Mouse (Mus musculus) liver, embryonic 15.5 days (tissue): ENCODE measurements around the gene B3gat3. TPM values are rescaled to one million over a fixed set of nuclear protein-coding genes. Genes with fewer than 3 reads are reported as not detected.
"Not testable (repeated sequence)": the region's sequence is repeated elsewhere in the genome, so short reads cannot be mapped to it uniquely, and the experiment has no call there.

Source experiments
- ATAC-seq: fragments of 200-750 bp; cut with Nextera tagmentation; 2 replicates; pipeline ENCODE4 v1.8.0; 2017; ENCODE audit warnings: moderate number of reproducible peaks, mild to moderate bottlenecking, moderate library complexity; ENCODE audit not compliant: insufficient read depth
- H3K27ac ChIP-seq: fragments of 300-500 bp; sonication (generic); replicated peaks from 2 replicates; pipeline ENCODE4 v1.5.1; 2015; ENCODE audit warnings: mild to moderate bottlenecking, inconsistent platforms
- H3K27me3 ChIP-seq: fragments of 300-500 bp; sonication (generic); 2 replicates; pipeline ENCODE4 v1.6.1; 2015; ENCODE audit warnings: mild to moderate bottlenecking, inconsistent platforms
- H3K36me3 ChIP-seq: fragments of 300-500 bp; sonication (generic); replicated peaks from 2 replicates; pipeline ENCODE4 v1.6.1; 2015; ENCODE audit warnings: moderate library complexity, mild to moderate bottlenecking, inconsistent platforms
- H3K4me1 ChIP-seq: fragments of 300-500 bp; sonication (generic); replicated peaks from 2 replicates; pipeline ENCODE4 v1.6.1; 2015; ENCODE audit warnings: inconsistent platforms
- H3K4me2 ChIP-seq: fragments of 300-500 bp; sonication (generic); 2 replicates; pipeline ENCODE4 v1.6.1; 2015; ENCODE audit warnings: moderate library complexity, mild to moderate bottlenecking, inconsistent platforms
- H3K4me3 ChIP-seq: fragments of 300-500 bp; sonication (generic); replicated peaks from 2 replicates; pipeline ENCODE4 v1.5.1; 2015; ENCODE audit warnings: mild to moderate bottlenecking, inconsistent platforms
- H3K9ac ChIP-seq: fragments of 300-500 bp; sonication (generic); 2 replicates; pipeline ENCODE4 v1.6.1; 2015; ENCODE audit warnings: moderate library complexity, mild to moderate bottlenecking, inconsistent platforms
- H3K9me3 ChIP-seq: fragments of 300-500 bp; sonication (generic); replicated peaks from 2 replicates; pipeline ENCODE4 v1.6.1; 2016; ENCODE audit warnings: inconsistent platforms
- WGBS: fragments of 180-500 bp; shearing (Covaris S2); methylation state at CpG from one replicate; pipeline ENCODE4 v1.1.7; 2015; ENCODE audit warnings: mixed read lengths; ENCODE audit not compliant: insufficient replicate concordance; 5-methylcytosine and 5-hydroxymethylcytosine counted together
- microRNA-seq: library from miRNA; unstranded; fragments of <30 nt; microRNA quantifications from one replicate; pipeline ENCODE4, GENCODE M21; 2016
- polyA plus RNA-seq: library from polyadenylated mRNA; unstranded; fragments of >200 nt; fragmentation: Nextera tagmentation; extraction: Ambion mirVana; gene quantifications from 2 replicates; pipeline ENCODE4 v1.2.1, GENCODE M21; 2015

Gene B3gat3
- polyA plus RNA-seq, 1 experiment from 2014 or later: 20.6 TPM

- peaks cover 74% of the 10 kb centered on the region for H3K36me3 ChIP-seq
- 42% methylated on average over 5 of the region's 5 CpGs for WGBS
- peak overlapping the region; percentile 80 for H3K4me3 ChIP-seq
- ATAC-seq: no peak
- peak overlapping the region; percentile 74 for H3K4me2 ChIP-seq
- peak overlapping the region; percentile 70 for H3K9ac ChIP-seq
- H3K27me3 ChIP-seq: no peaks in the 10 kb centered on the region
- H3K27ac ChIP-seq: peak overlapping the region; percentile 86
- no peaks in the 10 kb centered on the region for H3K9me3 ChIP-seq
- peaks cover 41% of the 10 kb centered on the region for H3K4me1 ChIP-seq
Observed at GRCm38 (mm10) chr19:8966198-8966589, 46.0 kb downstream of the B3gat3 start.

GRCm38 (mm10) chr19:8966590-8967372, 46.6 kb downstream of the B3gat3 start, which contains the start of gene Eef1g:
TSS of gene Eef1g (plus strand) at chr19:8967041.
- peaks cover 74% of the 10 kb centered on the region for H3K36me3 ChIP-seq
- ATAC-seq: peak; percentile 99

GRCm38 (mm10) chr19:8967373-8967743, 47.2 kb downstream of the B3gat3 start:
- H3K36me3 ChIP-seq: peaks cover 74% of the 10 kb centered on the region
- peak overlapping the region; percentile 88 for H3K27ac ChIP-seq
- no peak for ATAC-seq

More at GRCm38 (mm10) chr19:8966590-8967372, 46.6 kb downstream of the B3gat3 start, which contains the start of gene Eef1g:
- Histone ChIP-seq H3K9ac (peak within 1 kb of the TSS; percentile 80), H3K27ac (peak within 1 kb of the TSS; percentile 88), H3K27me3 (no peaks in the 10 kb centered on the region), H3K4me3 (peak within 1 kb of the TSS; percentile 80), H3K4me1 (peaks cover 41% of the 10 kb centered on the region), H3K9me3 (no peaks in the 10 kb centered on the region), H3K4me2 (peak within 1 kb of the TSS; percentile 95)
- under 1% methylated on average over 52 of the region's 52 CpGs for WGBS

GRCm38 (mm10) chr19:8967893-8968292, 47.7 kb downstream of the B3gat3 start:
- WGBS: under 1% methylated on average over 9 of the region's 9 CpGs
- peak overlapping the region; percentile 95 for H3K4me2 ChIP-seq
- peak overlapping the region; percentile 88 for H3K27ac ChIP-seq
- ATAC-seq: no peak
- no peaks in the 10 kb centered on the region for H3K9me3 ChIP-seq
- H3K27me3 ChIP-seq: no peaks in the 10 kb centered on the region
- peak overlapping the region; percentile 80 for H3K9ac ChIP-seq
- H3K4me3 ChIP-seq: peak overlapping the region; percentile 80
- H3K36me3 ChIP-seq: peaks cover 74% of the 10 kb centered on the region
- peaks cover 41% of the 10 kb centered on the region for H3K4me1 ChIP-seq

More at GRCm38 (mm10) chr19:8967373-8967743, 47.2 kb downstream of the B3gat3 start:
- H3K9me3 ChIP-seq: no peaks in the 10 kb centered on the region
- peaks cover 41% of the 10 kb centered on the region for H3K4me1 ChIP-seq
- no peaks in the 10 kb centered on the region for H3K27me3 ChIP-seq
- peak overlapping the region; percentile 80 for H3K4me3 ChIP-seq
- H3K9ac ChIP-seq: peak overlapping the region; percentile 80
- 0% methylated on average over 8 of the region's 8 CpGs for WGBS
- H3K4me2 ChIP-seq: peak overlapping the region; percentile 95

GRCm38 (mm10) chr19:8972491-8972890, 52.3 kb downstream of the B3gat3 start:
- not testable (repeated sequence) for H3K9ac ChIP-seq, H3K27ac ChIP-seq, H3K9me3 ChIP-seq, H3K4me3 ChIP-seq, ATAC-seq, H3K4me2 ChIP-seq, H3K27me3 ChIP-seq
- peaks cover 89% of the 10 kb centered on the region for H3K36me3 ChIP-seq
- 76% methylated on average over 8 of the region's 8 CpGs for WGBS
- H3K4me1 ChIP-seq: peaks cover 20% of the 10 kb centered on the region

GRCm38 (mm10) chr19:8974638-8975037, 54.5 kb downstream of the B3gat3 start:
- no peaks in the 10 kb centered on the region for H3K9me3 ChIP-seq
- 79% methylated on average over 1 of the region's 1 CpGs for WGBS
- H3K9ac ChIP-seq: no peak overlapping the region
- no peak for ATAC-seq
- H3K4me3 ChIP-seq: no peak overlapping the region
- H3K4me1 ChIP-seq: 0 out of 2 replicates have a peak, but pooled peaks cover 8% of the 10 kb centered on the region
- H3K4me2 ChIP-seq: no peak overlapping the region
- H3K27ac ChIP-seq: no peak overlapping the region
- H3K27me3 ChIP-seq: no peaks in the 10 kb centered on the region
- peaks cover 99% of the 10 kb centered on the region for H3K36me3 ChIP-seq

GRCm38 (mm10) chr19:8975491-8975890, 55.3 kb downstream of the B3gat3 start:
- no peak overlapping the region for H3K9ac ChIP-seq
- H3K4me3 ChIP-seq: no peak overlapping the region
- H3K4me1 ChIP-seq: 0 out of 2 replicates have a peak, but pooled peaks cover 6% of the 10 kb centered on the region
- H3K27ac ChIP-seq: no peak overlapping the region
- peaks cover 99% of the 10 kb centered on the region for H3K36me3 ChIP-seq
- ATAC-seq: no peak
- no peaks in the 10 kb centered on the region for H3K9me3 ChIP-seq
- 87% methylated on average over 2 of the region's 2 CpGs for WGBS
- no peaks in the 10 kb centered on the region for H3K27me3 ChIP-seq
- H3K4me2 ChIP-seq: no peak overlapping the region

GRCm38 (mm10) chr19:8976535-8976934, 56.4 kb downstream of the B3gat3 start:
- no peaks in the 10 kb centered on the region for H3K9me3 ChIP-seq
- no peak overlapping the region for H3K4me2 ChIP-seq
- H3K9ac ChIP-seq: no peak overlapping the region
- WGBS: 71% methylated on average over 3 of the region's 3 CpGs
- H3K36me3 ChIP-seq: peaks cover 95% of the 10 kb centered on the region
- ATAC-seq: no peak; the same call in 1 of the 2 replicates
- no peak overlapping the region; the same call in 1 of the 2 replicates for H3K27ac ChIP-seq
- peaks cover 12% of the 10 kb centered on the region for H3K4me1 ChIP-seq
- H3K4me3 ChIP-seq: no peak overlapping the region
- no peaks in the 10 kb centered on the region for H3K27me3 ChIP-seq

Small RNAs within 50 kb of the gene (microRNA-seq; reads per million reads assigned to microRNA genes)
- gene Mir5136: not detected

Other genes starting within 250 kb of the B3gat3 start
- gene Slc3a2, start 197.0 kb upstream of the B3gat3 start, polyA plus RNA-seq: 124 and 132 TPM in 2 replicates
- gene Wdr74, start 184.5 kb upstream of the B3gat3 start, polyA plus RNA-seq: 48.8 and 53.0 TPM in 2 replicates
- gene 1700092M07Rik, start 179.7 kb upstream of the B3gat3 start, polyA plus RNA-seq: 0.43 and 0.62 TPM in 2 replicates
- gene Stx5a, start 179.0 kb upstream of the B3gat3 start, polyA plus RNA-seq: 53.5 and 53.8 TPM in 2 replicates
- gene Nxf1, start 163.3 kb upstream of the B3gat3 start, polyA plus RNA-seq: 81.2 and 91.6 TPM in 2 replicates
- gene Tmem223, start 149.4 kb upstream of the B3gat3 start, polyA plus RNA-seq: 53.8 and 57.3 TPM in 2 replicates
- 90.5 and 96.9 TPM in 2 replicates for gene Tmem179b, start 145.9 kb upstream of the B3gat3 start, polyA plus RNA-seq
- gene Taf6l, start 134.0 kb upstream of the B3gat3 start, polyA plus RNA-seq: 13.2 and 15.4 TPM in 2 replicates
- gene Polr2g, start 121.8 kb upstream of the B3gat3 start, polyA plus RNA-seq: 55.5 and 65.7 TPM in 2 replicates
- 1.2 and 1.3 TPM in 2 replicates for gene Zbtb3, start 117.8 kb upstream of the B3gat3 start, polyA plus RNA-seq
- 22.4 and 22.5 TPM in 2 replicates for gene Ttc9c, start 101.0 kb upstream of the B3gat3 start, polyA plus RNA-seq
- gene Hnrnpul2, start 100.4 kb upstream of the B3gat3 start, polyA plus RNA-seq: 2.2 and 2.6 TPM in 2 replicates
- not detected in 2 replicates for gene AC129217.1, start 90.6 kb upstream of the B3gat3 start, polyA plus RNA-seq
- gene Bscl2, start 82.9 kb upstream of the B3gat3 start, polyA plus RNA-seq: 29.8 and 33.1 TPM in 2 replicates
- 0.43 and 0.50 TPM in 2 replicates for gene Gng3, start 81.2 kb upstream of the B3gat3 start, polyA plus RNA-seq
- 0.15 TPM in 2 replicates for gene Lrrn4cl, start 69.6 kb upstream of the B3gat3 start, polyA plus RNA-seq
- 90.4 and 96.5 TPM in 2 replicates for gene Ubxn1, start 48.9 kb upstream of the B3gat3 start, polyA plus RNA-seq
- 29.6 and 29.8 TPM in 2 replicates for gene Uqcc3, start 39.5 kb upstream of the B3gat3 start, polyA plus RNA-seq
- 22.5 and 42.9 TPM in 2 replicates for gene Lbhd1, start 36.6 kb upstream of the B3gat3 start, polyA plus RNA-seq
- not detected in 2 replicates for gene Gm49403, start 36.4 kb upstream of the B3gat3 start, polyA plus RNA-seq
- gene 1810009A15Rik, start 31.5 kb upstream of the B3gat3 start, polyA plus RNA-seq: 46.8 and 49.0 TPM in 2 replicates
- 0.29 TPM in 1 of 2 replicates, not detected in the other for gene Gm49416, start 31.4 kb upstream of the B3gat3 start, polyA plus RNA-seq
- 21.6 and 26.2 TPM in 2 replicates for gene Ints5, start 27.4 kb upstream of the B3gat3 start, polyA plus RNA-seq
- 44.8 and 49.6 TPM in 2 replicates for gene Ganab, start 22.3 kb upstream of the B3gat3 start, polyA plus RNA-seq
- 2.8 TPM in 2 replicates for gene Rom1, start 9.0 kb downstream of the B3gat3 start, polyA plus RNA-seq
- 13.1 and 14.6 TPM in 2 replicates for gene Eml3, start 9.2 kb downstream of the B3gat3 start, polyA plus RNA-seq
- gene Mta2, start 21.5 kb downstream of the B3gat3 start, polyA plus RNA-seq: 79.0 and 85.9 TPM in 2 replicates
- 13.7 and 14.6 TPM in 2 replicates for gene Tut1, start 33.5 kb downstream of the B3gat3 start, polyA plus RNA-seq
- gene Eef1g, start 46.7 kb downstream of the B3gat3 start, polyA plus RNA-seq: 177 and 180 TPM in 2 replicates
- gene Ahnak, start 68.9 kb downstream of the B3gat3 start, polyA plus RNA-seq: 2.5 and 3.0 TPM in 2 replicates
- not detected in 2 replicates for gene Scgb1a1, start 167.6 kb downstream of the B3gat3 start, polyA plus RNA-seq
- 6.7 and 7.9 TPM in 2 replicates for gene Asrgl1, start 215.3 kb downstream of the B3gat3 start, polyA plus RNA-seq